Mouse (Mus musculus): Measurements from ENCODE around the gene Celsr1. TPM values are rescaled to one million over a fixed set of nuclear protein-coding genes. Genes with fewer than 3 reads are reported as not detected.

Gene Celsr1
- polyA plus RNA-seq, 1 experiment: 0.02 TPM

- TF ChIP-seq FLI1 (IDR thresholded peaks at IDR 0.05; ENCODE audit: low read length) (no peak), GATA1 (IDR thresholded peaks at IDR 0.05; ENCODE audit: borderline replicate concordance, low read length) (no peak)
- Histone ChIP-seq H3K36me3 (replicated peaks; ENCODE audit: low read length) (no peaks in the 10 kb centered on the region), H3K27me3 (replicated peaks) (peaks cover 59% of the 10 kb centered on the region), H3K4me3 (replicated peaks) (no peak overlapping the region), H3K4me1 (peaks cover 17% of the 10 kb centered on the region), H3K9me3 (peaks cover 15% of the 10 kb centered on the region)
Measured at GRCm38 (mm10) chr15:86020008-86020407, 13.6 kb downstream of the Celsr1 start.

GRCm38 (mm10) chr15:86018753-86019512, 14.6 kb downstream of the Celsr1 start:
- TF ChIP-seq GATA1 (IDR thresholded peaks at IDR 0.05; ENCODE audit: borderline replicate concordance, low read length): no peak
- no peak for TF ChIP-seq FLI1 (IDR thresholded peaks at IDR 0.05; ENCODE audit: low read length)
- Histone ChIP-seq H3K4me3 (replicated peaks) (no peak overlapping the region), H3K9me3 (peaks cover 22% of the 10 kb centered on the region), H3K4me1 (peaks cover 19% of the 10 kb centered on the region), H3K36me3 (replicated peaks; ENCODE audit: low read length) (no peaks in the 10 kb centered on the region), H3K27me3 (replicated peaks) (peaks cover 58% of the 10 kb centered on the region)

DNA sequence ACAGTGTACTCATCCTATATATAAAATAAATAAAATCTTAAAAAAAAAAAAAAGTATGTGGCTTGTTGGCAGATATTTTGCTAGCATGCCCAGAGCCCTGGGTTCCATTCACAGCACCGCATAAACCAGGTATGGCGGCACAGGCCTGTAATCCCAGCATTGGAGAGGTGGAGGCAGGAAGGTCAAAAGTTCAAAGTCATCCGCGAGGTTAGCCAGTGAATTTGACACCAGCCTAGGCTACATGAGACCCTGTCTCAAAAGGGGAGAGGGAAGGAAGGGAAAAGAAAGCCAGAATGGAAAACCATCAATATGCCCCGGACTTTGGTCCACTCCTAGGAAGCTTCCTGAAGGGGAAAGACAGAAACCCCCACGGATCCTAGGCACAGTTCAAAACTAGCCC, 16.2 kb downstream of the Celsr1 start:
- TF ChIP-seq GATA1 (IDR thresholded peaks at IDR 0.05; ENCODE audit: borderline replicate concordance, low read length) (no peak), FLI1 (IDR thresholded peaks at IDR 0.05; ENCODE audit: low read length) (no peak)
- peaks cover 34% of the 10 kb centered on the region for H3K4me1 ChIP-seq
- H3K4me3 ChIP-seq (replicated peaks): no peak overlapping the region
- no peaks in the 10 kb centered on the region for H3K36me3 ChIP-seq (replicated peaks; ENCODE audit: low read length)
- H3K9me3 ChIP-seq: peaks cover 22% of the 10 kb centered on the region
- H3K27me3 ChIP-seq (replicated peaks): peaks cover 47% of the 10 kb centered on the region

DNA sequence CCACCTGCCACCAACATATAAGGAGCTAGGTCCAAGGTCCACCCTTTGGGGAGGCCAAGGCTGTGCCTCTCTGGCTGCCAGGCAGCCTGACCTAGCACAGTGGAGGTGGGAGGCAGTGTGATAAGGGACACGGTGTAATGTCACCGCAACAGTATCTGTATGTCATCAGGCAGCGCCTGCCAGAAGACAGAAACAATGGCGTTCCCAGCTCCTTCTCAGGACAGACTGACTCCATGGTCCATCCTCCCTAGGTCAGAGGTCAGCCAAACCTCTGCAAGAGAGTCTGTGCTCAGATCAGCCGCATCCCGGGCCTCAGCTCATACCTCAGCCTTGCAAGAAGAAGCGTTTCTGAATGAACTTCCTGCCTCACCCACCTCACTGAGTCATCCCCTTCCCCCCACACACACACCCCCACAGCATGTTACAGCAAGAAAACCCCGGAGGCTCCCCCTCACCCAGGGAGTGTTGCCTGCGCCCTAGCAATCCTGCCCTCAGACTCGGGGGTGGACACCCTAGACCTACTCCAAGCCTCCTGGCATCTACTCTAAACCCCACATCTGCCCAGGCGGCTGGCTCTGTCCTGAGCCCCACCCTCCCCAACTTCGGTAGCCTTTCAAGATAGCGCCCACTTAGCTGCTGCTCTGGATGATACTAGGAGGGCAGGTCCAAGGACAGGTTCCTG, 17.6 kb downstream of the Celsr1 start:
- no peak for TF ChIP-seq GATA1 (IDR thresholded peaks at IDR 0.05; ENCODE audit: borderline replicate concordance, low read length)
- TF ChIP-seq FLI1 (IDR thresholded peaks at IDR 0.05; ENCODE audit: low read length): no peak
- Histone ChIP-seq H3K36me3 (replicated peaks; ENCODE audit: low read length) (no peaks in the 10 kb centered on the region), H3K4me3 (replicated peaks) (no peak overlapping the region), H3K9me3 (peaks cover 22% of the 10 kb centered on the region), H3K4me1 (peaks cover 31% of the 10 kb centered on the region), H3K27me3 (replicated peaks) (peaks cover 49% of the 10 kb centered on the region)

GRCm38 (mm10) chr15:86015026-86015425, 18.6 kb downstream of the Celsr1 start:
- peaks cover 22% of the 10 kb centered on the region for H3K9me3 ChIP-seq
- no peaks in the 10 kb centered on the region for H3K36me3 ChIP-seq (replicated peaks; ENCODE audit: low read length)
- TF ChIP-seq FLI1 (IDR thresholded peaks at IDR 0.05; ENCODE audit: low read length): no peak
- no peak for TF ChIP-seq GATA1 (IDR thresholded peaks at IDR 0.05; ENCODE audit: borderline replicate concordance, low read length)
- no peak overlapping the region for H3K4me3 ChIP-seq (replicated peaks)
- H3K4me1 ChIP-seq: peaks cover 27% of the 10 kb centered on the region
- peaks cover 53% of the 10 kb centered on the region for H3K27me3 ChIP-seq (replicated peaks)

DNA sequence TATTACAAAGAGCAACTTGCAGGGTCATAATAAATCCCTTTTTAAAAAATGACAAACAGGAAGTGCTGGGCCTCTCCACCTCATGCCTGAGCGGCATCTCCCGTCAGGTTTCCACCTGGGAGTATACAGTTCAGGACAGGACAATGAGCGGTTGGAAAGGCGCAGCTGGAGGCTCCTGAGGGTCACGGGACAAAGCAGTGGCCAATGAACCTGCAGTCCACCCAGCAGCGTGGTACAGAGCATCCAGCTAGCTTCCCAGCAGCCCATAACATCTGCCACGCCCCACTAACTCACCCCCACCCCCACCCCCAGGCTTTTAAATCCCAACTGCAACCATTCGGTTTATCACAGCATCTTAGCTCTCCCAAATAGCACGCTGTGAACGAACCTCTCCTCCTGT, 19.9 kb downstream of the Celsr1 start:
- Histone ChIP-seq H3K4me3 (replicated peaks) (no peak overlapping the region), H3K4me1 (peaks cover 24% of the 10 kb centered on the region), H3K36me3 (replicated peaks; ENCODE audit: low read length) (no peaks in the 10 kb centered on the region), H3K9me3 (peaks cover 14% of the 10 kb centered on the region), H3K27me3 (replicated peaks) (peaks cover 54% of the 10 kb centered on the region)
- no peak for TF ChIP-seq FLI1 (IDR thresholded peaks at IDR 0.05; ENCODE audit: low read length)
- TF ChIP-seq GATA1 (IDR thresholded peaks at IDR 0.05; ENCODE audit: borderline replicate concordance, low read length): no peak

DNA sequence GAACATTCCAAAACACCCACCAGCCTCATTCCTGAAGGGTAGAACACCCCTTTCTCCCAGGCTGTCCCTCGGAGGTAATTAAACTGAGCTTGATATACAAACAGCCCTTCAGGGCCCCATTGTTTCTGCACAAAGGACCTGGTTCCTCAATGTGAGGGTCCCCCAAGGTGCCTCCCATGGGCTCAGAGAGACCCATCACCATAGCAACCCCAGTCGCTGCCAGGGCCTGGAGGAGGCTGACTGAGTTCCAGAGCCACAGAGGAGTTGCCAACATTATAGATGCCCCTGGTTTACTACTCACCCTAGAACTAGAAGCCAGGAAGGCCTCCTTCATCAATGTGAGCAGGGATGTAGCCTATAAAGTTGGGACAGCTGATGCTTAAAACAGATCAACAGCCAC, 20.4 kb downstream of the Celsr1 start:
- Histone ChIP-seq H3K9me3 (peaks cover 9% of the 10 kb centered on the region), H3K4me1 (peaks cover 24% of the 10 kb centered on the region), H3K4me3 (replicated peaks) (no peak overlapping the region), H3K36me3 (replicated peaks; ENCODE audit: low read length) (no peaks in the 10 kb centered on the region), H3K27me3 (replicated peaks) (peaks cover 52% of the 10 kb centered on the region)
- no peak for TF ChIP-seq FLI1 (IDR thresholded peaks at IDR 0.05; ENCODE audit: low read length)
- no peak for TF ChIP-seq GATA1 (IDR thresholded peaks at IDR 0.05; ENCODE audit: borderline replicate concordance, low read length)

GRCm38 (mm10) chr15:86007690-86008121, 25.9 kb downstream of the Celsr1 start:
- Histone ChIP-seq H3K27me3 (replicated peaks) (peaks cover 65% of the 10 kb centered on the region), H3K9me3 (no peaks in the 10 kb centered on the region), H3K4me3 (replicated peaks) (no peak overlapping the region), H3K4me1 (peaks cover 2% of the 10 kb centered on the region; the same call in 1 of the 2 replicates), H3K36me3 (replicated peaks; ENCODE audit: low read length) (no peaks in the 10 kb centered on the region)
- TF ChIP-seq GATA1 (IDR thresholded peaks at IDR 0.05; ENCODE audit: borderline replicate concordance, low read length) (no peak), FLI1 (IDR thresholded peaks at IDR 0.05; ENCODE audit: low read length) (no peak)

DNA sequence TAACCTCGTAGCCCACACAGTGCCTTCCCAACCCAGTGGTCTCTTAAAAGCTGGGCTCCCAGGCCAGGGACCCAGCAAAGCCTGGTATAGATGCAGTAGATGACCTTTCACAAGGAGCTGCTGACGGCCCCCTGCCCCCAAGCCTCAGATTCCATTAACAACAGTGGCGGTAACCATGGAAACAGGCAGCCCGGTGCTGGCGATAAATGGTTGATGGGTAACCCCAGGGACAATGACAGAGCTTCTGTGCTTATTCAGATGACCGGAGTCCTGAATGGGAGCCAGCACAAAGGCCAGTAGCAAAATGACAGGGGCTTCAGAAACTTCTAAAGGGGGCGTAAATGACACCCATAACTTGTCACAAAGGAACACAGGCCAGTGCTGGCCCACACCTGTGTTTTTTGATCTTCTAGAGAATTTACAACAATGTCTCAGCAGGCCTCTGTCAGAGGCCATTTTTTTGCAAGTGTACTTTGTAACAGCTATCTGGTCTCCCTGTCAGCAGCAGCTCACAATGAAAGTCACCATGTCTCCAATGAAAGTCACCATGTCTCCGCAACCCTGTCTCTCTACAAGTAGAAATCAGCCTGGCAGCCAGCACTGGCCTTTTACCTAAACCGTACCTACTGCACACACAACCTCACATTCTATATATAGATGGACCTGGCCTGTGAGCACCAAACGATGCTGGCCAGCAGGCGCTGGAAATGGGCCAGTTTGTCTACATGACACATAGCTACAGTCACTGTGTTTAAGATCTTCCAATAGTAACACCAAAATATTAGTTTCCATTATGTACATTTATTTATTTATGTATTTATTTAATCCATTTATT, 27.7 kb downstream of the Celsr1 start:
- Histone ChIP-seq H3K9me3 (no peaks in the 10 kb centered on the region), H3K4me3 (replicated peaks) (no peak overlapping the region), H3K27me3 (replicated peaks) (peaks cover 58% of the 10 kb centered on the region), H3K36me3 (replicated peaks; ENCODE audit: low read length) (no peaks in the 10 kb centered on the region), H3K4me1 (no peaks in the 10 kb centered on the region)
- no peak for TF ChIP-seq FLI1 (IDR thresholded peaks at IDR 0.05; ENCODE audit: low read length)
- TF ChIP-seq GATA1 (IDR thresholded peaks at IDR 0.05; ENCODE audit: borderline replicate concordance, low read length): no peak
